Mouse (Mus musculus) embryonic facial prominence, embryonic 14.5 days (tissue): ENCODE results near the gene P2ry14. TPM values are rescaled to one million over a fixed set of nuclear protein-coding genes. Genes with fewer than 3 reads are reported as not detected.

ENCODE experiments used
- polyA plus RNA-seq: library from polyadenylated mRNA; unstranded; fragments of >200 nt; fragmentation: Nextera tagmentation; extraction: Ambion mirVana; gene quantifications from 2 replicates; pipeline ENCODE4 v1.2.1, GENCODE M21; 2014

The P2ry14 gene
- polyA plus RNA-seq, 1 experiment from 2014 or later, result 2.1 TPM

Other genes starting within 250 kb of the P2ry14 start
- 3.3 and 3.4 TPM in 2 replicates for gene Med12l, start 147.8 kb downstream of the P2ry14 start, polyA plus RNA-seq
- gene Gpr171, start 51.8 kb downstream of the P2ry14 start, polyA plus RNA-seq, result 0.80 and 1.1 TPM in 2 replicates
- 7.4 and 7.9 TPM in 2 replicates for gene Gpr87, start 41.5 kb upstream of the P2ry14 start, polyA plus RNA-seq
- gene P2ry13, start 57.3 kb upstream of the P2ry14 start, polyA plus RNA-seq, result 2.0 and 2.5 TPM in 2 replicates
- 2.8 and 3.7 TPM in 2 replicates for gene P2ry12, start 109.3 kb upstream of the P2ry14 start, polyA plus RNA-seq
- gene Igsf10, start 190.8 kb upstream of the P2ry14 start, polyA plus RNA-seq, result 24.3 and 26.0 TPM in 2 replicates